Mouse (Mus musculus): ENCODE measurements around the gene Dpep3.

The Dpep3 gene

DNA sequence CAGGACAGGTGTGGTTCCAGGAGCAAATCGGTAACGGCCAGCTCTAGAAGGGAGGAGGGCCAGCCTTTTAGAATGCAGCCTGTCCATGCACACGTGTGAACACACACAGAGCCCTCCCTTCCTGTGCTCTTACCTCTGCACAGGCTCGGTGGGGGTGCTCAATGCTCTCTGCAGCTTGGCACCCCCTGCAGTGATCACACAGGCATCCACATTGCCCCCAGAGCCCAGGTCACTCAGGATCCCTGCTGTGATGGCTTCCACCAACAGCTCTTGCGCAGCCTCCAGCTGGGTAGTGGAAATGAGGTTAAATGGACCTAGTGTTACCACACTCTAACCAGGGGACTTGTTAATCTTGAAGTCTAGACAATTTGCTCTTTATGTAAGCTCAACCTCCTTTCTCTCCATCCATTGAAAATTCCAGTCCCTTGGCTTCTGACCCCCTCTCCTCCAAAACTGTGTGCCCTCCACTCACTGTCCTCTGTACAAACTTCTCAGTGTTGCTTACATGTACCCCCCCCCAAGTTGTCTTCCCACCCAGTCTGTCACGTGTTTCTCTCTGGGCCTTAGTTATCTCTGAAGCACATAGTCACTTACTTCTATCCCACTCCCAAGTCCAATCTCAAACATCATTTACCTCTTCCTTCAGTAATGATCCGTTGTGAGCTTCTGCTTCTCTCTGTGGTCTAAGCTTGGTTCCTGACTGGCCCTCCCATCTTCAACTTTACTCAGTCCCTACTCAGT, 43.2 kb downstream of the Dpep3 start:
- DNase-seq (ENCODE audit: low spot score in 2 of 2), result no peak

GRCm38 (mm10) chr8:105935105-105935504, 44.1 kb downstream of the Dpep3 start:
- DNase-seq (ENCODE audit: low spot score in 2 of 2), result no peak

DNA sequence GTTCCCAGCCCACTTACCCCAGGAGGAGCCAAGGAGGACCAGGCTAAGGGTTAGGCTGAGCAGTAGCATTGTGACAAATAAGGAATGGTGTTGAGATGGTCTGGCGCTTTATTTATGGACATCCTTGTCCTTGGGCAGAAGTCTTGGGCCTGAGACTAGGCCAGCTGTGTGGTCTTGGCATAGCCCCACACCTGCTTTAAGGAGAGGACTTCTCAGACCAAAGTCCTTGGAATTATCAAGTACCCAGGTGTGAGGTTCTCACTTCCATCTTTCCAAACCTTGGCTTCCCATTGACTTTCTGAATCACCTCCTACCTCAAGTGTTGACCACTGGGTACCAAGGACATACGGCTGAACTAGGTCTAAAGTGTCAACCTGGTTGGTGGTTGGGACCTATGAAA, 45.5 kb downstream of the Dpep3 start, which contains the start of gene Ctrl:
TSS of gene Ctrl (minus strand) at position 101 of the 400 bp plus-strand sequence.
- no peak for DNase-seq (ENCODE audit: low spot score in 2 of 2)

DNA sequence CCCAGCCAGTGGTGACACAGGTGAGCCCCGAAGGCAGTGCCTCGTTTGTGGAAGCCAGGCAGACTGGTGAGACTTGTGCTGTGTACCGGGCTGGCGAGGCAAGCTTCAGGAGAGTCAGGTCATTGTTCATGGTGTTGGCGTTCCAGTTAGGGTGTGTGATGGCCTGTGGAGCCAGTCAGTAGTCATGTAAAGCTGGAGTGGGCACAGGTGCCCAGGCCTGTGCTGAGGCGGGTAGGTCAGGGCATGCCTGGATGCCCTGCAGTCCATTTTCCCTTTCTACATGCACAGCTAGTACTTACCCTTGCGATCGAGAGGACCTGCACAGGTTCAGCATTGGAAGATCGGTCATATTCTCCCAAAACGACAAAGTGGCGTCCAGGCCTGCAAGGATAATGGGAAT, 46.7 kb downstream of the Dpep3 start:
- DNase-seq (ENCODE audit: low spot score in 2 of 2), result no peak

GRCm38 (mm10) chr8:105931271-105931670, 48.0 kb downstream of the Dpep3 start:
- peak; percentile 65 to 76 for DNase-seq (ENCODE audit: low spot score in 2 of 2)

GRCm38 (mm10) chr8:105930602-105931001, 48.6 kb downstream of the Dpep3 start:
- peak; percentile 85 to 88 for DNase-seq (ENCODE audit: low spot score in 2 of 2)

GRCm38 (mm10) chr8:105925123-105925522, 54.1 kb downstream of the Dpep3 start:
- DNase-seq (ENCODE audit: low spot score in 2 of 2), result peak in 1 of 2 experiments; percentile 49

Measured in frontal cortex, postnatal 36 days (tissue).